Mouse (Mus musculus) embryonic facial prominence, embryonic 14.5 days (tissue): ENCODE measurements around the gene Evl. TPM values are rescaled to one million over a fixed set of nuclear protein-coding genes. Genes with fewer than 3 reads are reported as not detected.

Source experiments
- ATAC-seq: fragments of 200-750 bp; cut with Nextera tagmentation; 2 replicates; pipeline ENCODE4 v1.8.0; 2017; ENCODE audit warnings: low read depth, moderate number of reproducible peaks, moderate TSS enrichment
- DNase-seq: peaks from one replicate; pipeline ENCODE4 v3.0.0-alpha.2; 2015; ENCODE audit warnings: low spot score
- H3K27ac ChIP-seq: fragments of 300-500 bp; sonication (generic); replicated peaks from 2 replicates; pipeline ENCODE4 v1.5.1; 2014; ENCODE audit warnings: low read depth, mild to moderate bottlenecking, low read length, moderate library complexity
- H3K27me3 ChIP-seq: fragments of 300-500 bp; sonication (generic); replicated peaks from 2 replicates; pipeline ENCODE4 v1.6.1; 2014; ENCODE audit warnings: low read length; ENCODE audit not compliant: control insufficient read depth, insufficient read depth
- H3K36me3 ChIP-seq: fragments of 300-500 bp; sonication (generic); 2 replicates; pipeline ENCODE4 v1.6.1; 2014; ENCODE audit warnings: low read length, mixed read lengths; ENCODE audit not compliant: control insufficient read depth, insufficient read depth
- H3K4me1 ChIP-seq: fragments of 300-500 bp; sonication (generic); 2 replicates; pipeline ENCODE4 v1.6.1; 2014; ENCODE audit warnings: antibody characterized with exemption, low read length; ENCODE audit not compliant: control insufficient read depth, insufficient read depth
- H3K4me2 ChIP-seq: fragments of 300-500 bp; sonication (generic); 2 replicates; pipeline ENCODE4 v1.6.1; 2014; ENCODE audit warnings: low read depth, mild to moderate bottlenecking, low read length, moderate library complexity, mixed read lengths
- H3K4me3 ChIP-seq: fragments of 300-500 bp; sonication (generic); 2 replicates; pipeline ENCODE4 v1.5.1; 2014; ENCODE audit warnings: low read depth, mild to moderate bottlenecking, low read length
- H3K9ac ChIP-seq: fragments of 300-500 bp; sonication (generic); 2 replicates; pipeline ENCODE4 v1.6.1; 2014; ENCODE audit warnings: low read depth, mild to moderate bottlenecking, low read length, moderate library complexity, mixed read lengths
- H3K9me3 ChIP-seq: fragments of 300-500 bp; sonication (generic); 2 replicates; pipeline ENCODE4 v1.6.1; 2016; ENCODE audit warnings: low read length; ENCODE audit not compliant: control insufficient read depth
- WGBS: fragments of 180-500 bp; shearing (Covaris S2); extraction: QIAGEN DNeasy Blood & Tissue Kit; methylation state at CpG from one replicate; pipeline ENCODE4 v1.1.7; 2014; 5-methylcytosine and 5-hydroxymethylcytosine counted together
- polyA plus RNA-seq: library from polyadenylated mRNA; unstranded; fragments of >200 nt; fragmentation: Nextera tagmentation; extraction: Ambion mirVana; gene quantifications from 2 replicates; pipeline ENCODE4 v1.2.1, GENCODE M21; 2014

Gene Evl
- polyA plus RNA-seq, 1 experiment from 2014 or later, result 62.7 TPM

GRCm38 (mm10) chr12:108601326-108601725, 46.8 kb downstream of the Evl start:
- Histone ChIP-seq H3K27ac (peak overlapping the region; percentile 30; the same call in 1 of the 2 replicates), H3K4me1 (peaks cover 32% of the 10 kb centered on the region), H3K36me3 (0 out of 2 replicates have a peak, but pooled peaks cover 5% of the 10 kb centered on the region), H3K4me3 (no peak overlapping the region), H3K9me3 (no peaks in the 10 kb centered on the region), H3K4me2 (no peak overlapping the region), H3K27me3 (no peaks in the 10 kb centered on the region), H3K9ac (no peak overlapping the region)
- ATAC-seq (peak; percentile 53; the same call in 1 of the 2 replicates), DNase-seq (peak; percentile 29)
- WGBS, result 77% methylated on average over 8 of the region's 8 CpGs

GRCm38 (mm10) chr12:108604546-108604945, 50.0 kb downstream of the Evl start:
- Histone ChIP-seq H3K4me1 (peaks cover 32% of the 10 kb centered on the region), H3K4me2 (no peak overlapping the region), H3K9me3 (no peaks in the 10 kb centered on the region), H3K27me3 (no peaks in the 10 kb centered on the region), H3K9ac (no peak overlapping the region), H3K4me3 (no peak overlapping the region), H3K36me3 (no peaks in the 10 kb centered on the region), H3K27ac (no peak overlapping the region)
- DNase-seq, result no peak
- no peak for ATAC-seq

- peak overlapping the region; percentile 29; the same call in 1 of the 2 replicates for H3K27ac ChIP-seq
Measured at GRCm38 (mm10) chr12:108605521-108606281, 51.2 kb downstream of the Evl start.

GRCm38 (mm10) chr12:108606321-108606720, 51.8 kb downstream of the Evl start:
- Histone ChIP-seq H3K4me3 (no peak overlapping the region), H3K36me3 (no peaks in the 10 kb centered on the region), H3K9ac (0 out of 2 replicates have a peak overlapping the region, but pooled peaks have one; percentile 6), H3K27ac (peak overlapping the region; percentile 29; the same call in 1 of the 2 replicates), H3K4me1 (peaks cover 20% of the 10 kb centered on the region), H3K4me2 (no peak overlapping the region), H3K27me3 (no peaks in the 10 kb centered on the region), H3K9me3 (no peaks in the 10 kb centered on the region)
- DNase-seq, result no peak
- no peak for ATAC-seq
- 66% methylated on average over 7 of the region's 7 CpGs for WGBS

More at GRCm38 (mm10) chr12:108605521-108606281, 51.2 kb downstream of the Evl start:
- Histone ChIP-seq H3K4me2 (peak overlapping the region; percentile 19; the same call in 1 of the 2 replicates), H3K9me3 (no peaks in the 10 kb centered on the region), H3K27me3 (no peaks in the 10 kb centered on the region), H3K4me1 (peaks cover 26% of the 10 kb centered on the region), H3K9ac (0 out of 2 replicates have a peak overlapping the region, but pooled peaks have one; percentile 6), H3K4me3 (no peak overlapping the region), H3K36me3 (no peaks in the 10 kb centered on the region)
- WGBS, result 44% methylated on average over 12 of the region's 12 CpGs
- ATAC-seq (peak; percentile 62; the same call in 1 of the 2 replicates), DNase-seq (peak; percentile 51)

GRCm38 (mm10) chr12:108609446-108609845, 54.9 kb downstream of the Evl start:
- Histone ChIP-seq H3K9ac (no peak overlapping the region), H3K36me3 (no peaks in the 10 kb centered on the region), H3K4me2 (no peak overlapping the region), H3K4me1 (peaks cover 13% of the 10 kb centered on the region), H3K27ac (no peak overlapping the region), H3K27me3 (no peaks in the 10 kb centered on the region), H3K9me3 (no peaks in the 10 kb centered on the region), H3K4me3 (no peak overlapping the region)
- WGBS, result 79% methylated on average over 3 of the region's 3 CpGs
- ATAC-seq (no peak), DNase-seq (no peak)

GRCm38 (mm10) chr12:108610255-108610654, 55.7 kb downstream of the Evl start:
- no peak for ATAC-seq
- Histone ChIP-seq H3K4me3 (no peak overlapping the region), H3K4me2 (no peak overlapping the region), H3K27ac (no peak overlapping the region), H3K27me3 (no peaks in the 10 kb centered on the region), H3K36me3 (no peaks in the 10 kb centered on the region), H3K9me3 (no peaks in the 10 kb centered on the region), H3K4me1 (peaks cover 9% of the 10 kb centered on the region), H3K9ac (no peak overlapping the region)
- no peak for DNase-seq
- WGBS, result 81% methylated on average over 4 of the region's 4 CpGs

GRCm38 (mm10) chr12:108613081-108613480, 58.6 kb downstream of the Evl start:
- Histone ChIP-seq H3K4me2 (no peak overlapping the region), H3K4me3 (no peak overlapping the region), H3K9ac (no peak overlapping the region), H3K36me3 (no peaks in the 10 kb centered on the region), H3K4me1 (no peaks in the 10 kb centered on the region), H3K27me3 (no peaks in the 10 kb centered on the region), H3K9me3 (no peaks in the 10 kb centered on the region), H3K27ac (no peak overlapping the region)
- DNase-seq (peak; percentile 34), ATAC-seq (no peak; the same call in 1 of the 2 replicates)
- 57% methylated on average over 3 of the region's 3 CpGs for WGBS

- Histone ChIP-seq H3K4me3 (no peak overlapping the region), H3K27me3 (no peaks in the 10 kb centered on the region), H3K9ac (no peak overlapping the region), H3K36me3 (peaks cover 5% of the 10 kb centered on the region; the same call in 1 of the 2 replicates), H3K4me2 (no peak overlapping the region), H3K27ac (no peak overlapping the region), H3K4me1 (no peaks in the 10 kb centered on the region; the same call in 1 of the 2 replicates), H3K9me3 (no peaks in the 10 kb centered on the region)
- DNase-seq (no peak), ATAC-seq (no peak)
- WGBS, result 48% methylated on average over 7 of the region's 7 CpGs
Measured at GRCm38 (mm10) chr12:108617511-108617910, 63.0 kb downstream of the Evl start.
